Mouse (Mus musculus): ENCODE measurements at regions not wholly inside any gene's neighbourhood (a gene's known extent, or its start where the extent isn't known, plus 50 kb on each side); places are given as distances from the start of the nearest gene placed in this dataset.

GRCm38 (mm10) chr3:8310379-8311128 is 1299.3 kb downstream of the Zfp704 start:
- 35% methylated on average over 4 of the region's 4 CpGs for WGBS

GRCm38 (mm10) chr3:8307296-8307695 is 1302.6 kb downstream of the Zfp704 start:
- no peak for DNase-seq
- H3K4me3 ChIP-seq (replicated peaks; ENCODE audit: insufficient read depth, low read depth, low read length): no peak overlapping the region
- H3K27me3 ChIP-seq (ENCODE audit: control insufficient read depth, insufficient read depth, low read length): no peaks in the 10 kb centered on the region
- TF ChIP-seq POLR2A (IDR thresholded peaks at IDR 0.05; ENCODE audit: borderline replicate concordance, insufficient read depth, low read length) (no peak), CTCF (IDR thresholded peaks at IDR 0.05; ENCODE audit: borderline replicate concordance, insufficient read depth, low read depth, low read length) (no peak)
- no peak overlapping the region for H3K27ac ChIP-seq (ENCODE audit: insufficient read depth, low read length)
- 81% methylated on average over 3 of the region's 3 CpGs for WGBS
- H3K4me1 ChIP-seq (ENCODE audit: control insufficient read depth, insufficient read depth, low read length): no peaks in the 10 kb centered on the region

More at GRCm38 (mm10) chr3:8310379-8311128, 1299.3 kb downstream of the Zfp704 start:
- Histone ChIP-seq H3K4me3 (replicated peaks; ENCODE audit: insufficient read depth, low read depth, low read length) (no peak overlapping the region), H3K27me3 (ENCODE audit: control insufficient read depth, insufficient read depth, low read length) (no peaks in the 10 kb centered on the region), H3K4me1 (ENCODE audit: control insufficient read depth, insufficient read depth, low read length) (no peaks in the 10 kb centered on the region), H3K27ac (ENCODE audit: insufficient read depth, low read length) (no peak overlapping the region)
- peak in 1 of 2 experiments; percentile 3 for DNase-seq
- TF ChIP-seq CTCF (IDR thresholded peaks at IDR 0.05; ENCODE audit: borderline replicate concordance, insufficient read depth, low read depth, low read length): no peak
- TF ChIP-seq POLR2A (IDR thresholded peaks at IDR 0.05; ENCODE audit: borderline replicate concordance, insufficient read depth, low read length): no peak

- DNase-seq: peak in 1 of 2 experiments; percentile 9
- Histone ChIP-seq H3K4me3 (replicated peaks; ENCODE audit: insufficient read depth, low read depth, low read length) (no peak overlapping the region), H3K4me1 (ENCODE audit: control insufficient read depth, insufficient read depth, low read length) (no peaks in the 10 kb centered on the region), H3K27ac (ENCODE audit: insufficient read depth, low read length) (no peak overlapping the region), H3K27me3 (ENCODE audit: control insufficient read depth, insufficient read depth, low read length) (no peaks in the 10 kb centered on the region)
- TF ChIP-seq POLR2A (IDR thresholded peaks at IDR 0.05; ENCODE audit: borderline replicate concordance, insufficient read depth, low read length): no peak
Measured at GRCm38 (mm10) chr3:8304784-8305183, 1305.1 kb downstream of the Zfp704 start.

GRCm38 (mm10) chr3:8293036-8293435 is 1316.8 kb downstream of the Zfp704 start:
- no peak for DNase-seq
- Histone ChIP-seq H3K27ac (ENCODE audit: insufficient read depth, low read length) (no peak overlapping the region), H3K27me3 (ENCODE audit: control insufficient read depth, insufficient read depth, low read length) (no peaks in the 10 kb centered on the region), H3K4me1 (ENCODE audit: control insufficient read depth, insufficient read depth, low read length) (no peaks in the 10 kb centered on the region), H3K4me3 (replicated peaks; ENCODE audit: insufficient read depth, low read depth, low read length) (no peak overlapping the region)
- TF ChIP-seq CTCF (IDR thresholded peaks at IDR 0.05; ENCODE audit: borderline replicate concordance, insufficient read depth, low read depth, low read length): no peak
- no peak for TF ChIP-seq POLR2A (IDR thresholded peaks at IDR 0.05; ENCODE audit: borderline replicate concordance, insufficient read depth, low read length)
- WGBS: 66% methylated on average over 1 of the region's 1 CpGs

GRCm38 (mm10) chr3:8289558-8289957 is 1320.3 kb downstream of the Zfp704 start:
- no peak for DNase-seq
- Histone ChIP-seq H3K27me3 (ENCODE audit: control insufficient read depth, insufficient read depth, low read length) (no peaks in the 10 kb centered on the region), H3K4me3 (replicated peaks; ENCODE audit: insufficient read depth, low read depth, low read length) (no peak overlapping the region), H3K27ac (ENCODE audit: insufficient read depth, low read length) (no peak overlapping the region), H3K4me1 (ENCODE audit: control insufficient read depth, insufficient read depth, low read length) (0 out of 2 replicates have a peak, but pooled peaks cover 2% of the 10 kb centered on the region)
- WGBS: 93% methylated on average over 2 of the region's 2 CpGs
- TF ChIP-seq POLR2A (IDR thresholded peaks at IDR 0.05; ENCODE audit: borderline replicate concordance, insufficient read depth, low read length) (no peak), CTCF (IDR thresholded peaks at IDR 0.05; ENCODE audit: borderline replicate concordance, insufficient read depth, low read depth, low read length) (no peak)

- H3K27me3 ChIP-seq (ENCODE audit: control insufficient read depth, insufficient read depth, low read length): no peaks in the 10 kb centered on the region
- 46% methylated on average over 1 of the region's 1 CpGs for WGBS
- no peak for TF ChIP-seq POLR2A (IDR thresholded peaks at IDR 0.05; ENCODE audit: borderline replicate concordance, insufficient read depth, low read length)
- TF ChIP-seq CTCF (IDR thresholded peaks at IDR 0.05; ENCODE audit: borderline replicate concordance, insufficient read depth, low read depth, low read length): no peak
- no peak overlapping the region for H3K4me3 ChIP-seq (replicated peaks; ENCODE audit: insufficient read depth, low read depth, low read length)
- 0 out of 2 replicates have a peak, but pooled peaks cover 2% of the 10 kb centered on the region for H3K4me1 ChIP-seq (ENCODE audit: control insufficient read depth, insufficient read depth, low read length)
- DNase-seq: peak; percentile 20 to 27
- H3K27ac ChIP-seq (ENCODE audit: insufficient read depth, low read length): no peak overlapping the region
Measured at GRCm38 (mm10) chr3:8288437-8288836, 1321.4 kb downstream of the Zfp704 start.

- 73% methylated on average over 14 of the region's 14 CpGs for WGBS
- Histone ChIP-seq H3K27me3 (ENCODE audit: control insufficient read depth, insufficient read depth, low read length) (no peaks in the 10 kb centered on the region), H3K4me1 (ENCODE audit: control insufficient read depth, insufficient read depth, low read length) (0 out of 2 replicates have a peak, but pooled peaks cover 2% of the 10 kb centered on the region), H3K4me3 (replicated peaks; ENCODE audit: insufficient read depth, low read depth, low read length) (no peak overlapping the region), H3K27ac (ENCODE audit: insufficient read depth, low read length) (no peak overlapping the region)
- TF ChIP-seq POLR2A (IDR thresholded peaks at IDR 0.05; ENCODE audit: borderline replicate concordance, insufficient read depth, low read length): no peak
- no peak for TF ChIP-seq CTCF (IDR thresholded peaks at IDR 0.05; ENCODE audit: borderline replicate concordance, insufficient read depth, low read depth, low read length)
- no peak for DNase-seq
Measured at GRCm38 (mm10) chr3:8284655-8285428, 1325.0 kb downstream of the Zfp704 start.

Data from cerebellum, adult 2 months (tissue).